Mouse (Mus musculus): ENCODE results near the gene Prcp.

Gene Prcp

GRCm38 (mm10) chr7:92980741-92981140 is 106.5 kb downstream of the Prcp start:
- DNase-seq (ENCODE audit: low spot score in 2 of 2) = no peak

GRCm38 (mm10) chr7:92981864-92982263 is 107.6 kb downstream of the Prcp start:
- no peak for DNase-seq (ENCODE audit: low spot score in 2 of 2)

Data from natural killer cell, adult 2 months (primary cell).